Mouse (Mus musculus) ovary, postnatal 36 days (tissue): Measurements from ENCODE around the gene Myzap.

Experiments
- DNase-seq: peaks from one replicate; pipeline ENCODE4 v3.0.0; 2022; ENCODE audit warnings: low spot score, mixed read lengths

Myzap gene

DNA sequence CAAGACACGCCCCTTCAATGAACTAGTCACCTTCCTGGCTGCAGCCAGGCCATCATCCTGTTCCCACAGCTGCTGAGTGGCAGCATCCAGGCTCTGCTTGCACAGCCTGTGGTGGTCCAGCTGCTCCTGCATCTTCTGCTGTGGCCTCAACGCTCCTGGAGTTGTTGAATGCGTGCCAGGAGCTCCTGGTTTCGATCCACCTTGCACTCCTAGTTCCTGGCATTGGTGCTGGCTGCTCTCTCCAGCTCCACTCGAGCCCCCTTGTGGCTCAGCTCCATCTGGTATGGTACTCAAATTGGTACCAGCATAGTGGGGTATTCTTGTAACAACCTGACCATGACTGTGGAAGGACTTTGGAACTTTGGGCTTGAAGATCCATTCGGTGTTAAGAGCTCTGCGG lies 7.7 kb upstream of the Myzap start:
- DNase-seq, result no peak

GRCm38 (mm10) chr9:71596888-71597287 lies 4.7 kb upstream of the Myzap start:
- no peak for DNase-seq

DNA sequence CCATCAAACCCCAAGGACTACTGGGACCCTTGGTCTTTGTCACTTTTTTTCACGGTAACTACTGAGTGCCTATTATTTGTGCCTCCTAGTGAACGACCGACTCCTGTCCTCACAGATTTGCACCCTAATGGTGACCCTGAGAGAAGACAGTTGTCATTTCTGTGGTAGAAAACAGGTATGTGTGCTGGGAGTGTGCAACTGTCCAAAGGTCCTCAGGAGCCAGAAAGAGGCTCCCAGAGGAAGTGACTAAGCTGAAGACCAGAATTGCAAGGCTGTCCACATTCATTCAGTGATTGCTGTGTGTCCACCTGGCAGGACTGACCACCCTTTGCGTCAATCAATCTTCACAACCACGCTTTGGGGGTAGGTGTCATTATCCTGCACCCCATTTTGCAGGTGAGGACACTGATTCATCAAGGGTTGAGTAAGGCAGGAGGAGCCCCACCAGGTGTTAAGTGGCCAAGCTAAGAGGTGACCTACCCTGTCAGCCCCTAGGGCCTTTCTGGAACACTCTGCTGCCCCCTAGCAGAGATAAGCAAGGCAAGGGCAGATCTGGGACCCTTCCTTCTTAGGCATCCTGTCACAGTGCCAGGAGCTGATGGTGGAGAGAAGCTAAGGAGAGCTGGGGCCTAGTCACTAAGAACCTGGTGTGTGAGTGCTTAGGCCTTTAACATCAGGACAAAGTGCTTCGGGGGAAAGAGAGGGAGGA lies 571 bp upstream of the Myzap start:
- DNase-seq, result no peak

- DNase-seq, result no peak
Observed at GRCm38 (mm10) chr9:71591106-71591505, 1.1 kb downstream of the Myzap start.

GRCm38 (mm10) chr9:71589771-71590170 lies 2.4 kb downstream of the Myzap start:
- no peak for DNase-seq

GRCm38 (mm10) chr9:71588930-71589592 lies 3.1 kb downstream of the Myzap start:
- no peak for DNase-seq

DNA sequence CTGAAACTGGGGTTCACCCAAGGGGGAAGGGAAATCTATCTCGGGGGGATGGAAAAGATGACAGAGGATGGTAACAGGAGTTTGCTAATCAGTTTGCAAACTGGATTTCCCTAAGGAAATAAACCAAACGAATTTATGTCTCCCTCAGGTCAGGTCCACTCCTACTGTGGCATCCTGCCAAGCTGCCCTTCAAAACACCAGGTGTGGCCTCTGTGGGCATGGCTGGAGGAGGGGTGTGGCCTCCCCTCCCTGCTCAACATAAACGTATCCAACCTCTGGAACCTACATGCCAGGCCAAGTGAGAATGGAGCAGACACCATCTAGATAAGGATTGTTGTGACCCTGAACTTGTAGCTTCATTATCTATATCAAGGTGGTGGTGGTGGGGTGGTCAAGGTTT lies 5.8 kb downstream of the Myzap start:
- no peak for DNase-seq

- no peak for DNase-seq
Observed at GRCm38 (mm10) chr9:71582771-71583170, 9.4 kb downstream of the Myzap start.

GRCm38 (mm10) chr9:71578896-71579564 lies 13.1 kb downstream of the Myzap start:
- DNase-seq, result no peak

DNA sequence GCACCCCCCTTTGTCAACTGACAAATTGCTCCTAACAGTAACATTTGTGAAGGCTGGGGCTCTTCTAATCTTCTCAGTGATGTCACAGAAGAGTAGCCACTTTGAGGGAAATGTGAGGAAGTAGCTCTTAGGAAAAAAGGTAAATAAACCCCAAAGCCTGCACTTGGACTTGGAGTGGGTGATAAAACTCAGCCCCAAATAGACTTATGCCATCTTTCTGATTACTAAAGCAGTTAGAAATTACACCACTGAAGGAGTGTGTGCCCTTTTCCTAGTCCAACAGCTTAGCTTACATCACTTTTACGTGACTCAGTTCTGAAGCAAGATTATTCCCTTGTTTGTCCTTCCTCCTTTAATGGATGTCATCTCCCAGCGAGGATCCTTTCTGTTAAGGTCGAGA lies 17.7 kb downstream of the Myzap start:
- DNase-seq, result no peak

DNA sequence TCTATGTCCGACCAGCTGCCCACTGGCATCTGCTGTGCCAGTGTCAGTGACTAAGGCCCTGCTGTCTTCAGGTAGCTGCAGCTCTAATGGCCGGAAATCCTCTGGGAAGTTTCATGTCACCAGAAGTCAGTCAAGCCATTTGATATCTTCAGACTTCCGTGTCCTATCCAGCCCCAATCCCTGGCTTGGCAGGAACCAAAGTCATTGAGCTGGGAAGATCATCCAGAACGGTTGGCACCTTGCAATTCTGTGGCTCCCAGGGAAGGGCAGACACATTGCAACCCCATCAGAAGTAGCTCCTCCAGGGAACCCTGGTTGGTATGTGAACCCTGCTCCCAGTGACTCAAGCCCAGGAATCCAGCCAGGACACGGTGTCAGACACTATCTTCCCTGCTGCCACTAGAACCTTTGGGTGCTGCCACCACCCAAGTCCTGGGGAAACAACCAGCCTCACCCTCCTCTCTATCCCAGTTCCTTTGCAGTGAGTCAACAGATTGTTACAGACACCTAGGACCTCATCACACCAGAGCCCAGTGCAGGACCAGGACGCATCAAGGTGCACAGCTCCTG lies 18.3 kb downstream of the Myzap start:
- DNase-seq, result no peak

DNA sequence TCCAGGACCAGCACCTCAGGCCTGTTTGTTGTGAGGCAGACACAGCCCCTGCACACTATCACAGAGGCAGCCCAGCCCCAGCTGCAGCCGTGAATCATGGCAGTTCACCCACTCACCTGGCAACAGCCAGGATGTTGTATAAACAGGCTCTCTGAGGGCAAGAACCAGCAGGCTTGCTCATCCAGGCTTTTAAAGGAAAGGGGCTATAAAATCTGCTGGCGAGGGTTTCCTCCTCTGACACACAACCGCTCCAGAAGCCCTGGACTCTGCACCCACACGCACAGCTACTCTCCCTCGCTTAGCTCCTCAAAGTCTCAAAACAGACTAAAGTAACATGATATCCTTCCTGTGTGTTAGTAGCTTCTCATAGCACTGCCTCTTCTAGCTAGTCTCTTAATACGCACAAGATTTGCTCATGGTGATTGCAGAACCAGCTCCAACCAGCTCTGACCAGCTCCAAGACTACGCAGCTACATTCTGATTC lies 21.0 kb downstream of the Myzap start:
- DNase-seq, result no peak

- DNase-seq, result no peak
Observed at GRCm38 (mm10) chr9:71570170-71570569, 22.0 kb downstream of the Myzap start.

DNA sequence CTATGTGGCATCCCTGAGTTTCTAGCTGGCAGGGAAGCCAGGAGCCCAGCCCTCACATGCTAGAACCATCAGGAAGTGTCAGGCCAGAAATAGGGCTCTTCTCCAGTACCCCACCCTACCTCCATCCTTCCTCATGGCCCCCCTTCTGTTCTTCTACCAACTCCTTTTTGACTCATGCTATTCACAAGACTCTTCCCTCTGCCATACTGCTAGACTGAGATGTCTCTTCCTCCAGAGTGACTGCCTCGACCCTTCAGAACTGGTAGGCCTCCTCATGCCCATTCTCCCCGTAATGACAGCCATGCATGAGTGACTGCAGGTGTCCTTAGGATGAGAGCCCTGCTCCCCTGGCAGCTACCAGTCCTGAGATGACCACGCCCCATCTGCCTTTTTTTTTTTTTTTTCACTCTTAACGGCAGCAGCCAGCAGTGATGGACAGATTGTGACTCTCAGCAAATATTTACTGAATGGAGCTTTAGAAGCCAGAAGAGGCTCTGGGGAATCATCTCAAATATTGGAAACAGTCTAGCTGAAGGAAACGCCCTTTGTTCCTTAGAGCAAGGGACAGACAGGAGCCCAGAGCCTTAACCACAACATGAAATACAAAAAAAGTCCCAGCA lies 23.7 kb downstream of the Myzap start:
- no peak for DNase-seq

GRCm38 (mm10) chr9:71567391-71567790 lies 24.8 kb downstream of the Myzap start:
- no peak for DNase-seq

- no peak for DNase-seq
Observed at GRCm38 (mm10) chr9:71566763-71567162, 25.4 kb downstream of the Myzap start.

DNA sequence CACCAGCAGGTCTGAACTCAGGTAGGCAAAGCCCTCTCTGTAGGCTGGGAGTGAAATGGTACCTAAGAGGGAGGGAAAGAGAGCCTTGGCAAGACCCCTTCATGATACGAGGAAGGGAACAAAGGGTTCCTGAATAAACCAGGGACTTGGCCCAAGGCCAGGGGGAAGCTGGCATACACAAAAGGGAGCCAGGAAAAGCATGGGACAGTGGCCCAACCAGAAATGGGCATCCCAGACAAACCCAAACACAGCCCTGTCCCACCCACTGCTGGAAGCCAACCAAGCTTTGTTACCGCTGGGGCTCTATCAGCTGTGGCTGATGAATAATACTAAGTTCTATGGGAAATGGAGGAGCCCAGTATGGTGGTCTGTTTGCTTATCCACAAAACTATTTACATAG lies 34.4 kb downstream of the Myzap start:
- DNase-seq, result peak; percentile 63

DNA sequence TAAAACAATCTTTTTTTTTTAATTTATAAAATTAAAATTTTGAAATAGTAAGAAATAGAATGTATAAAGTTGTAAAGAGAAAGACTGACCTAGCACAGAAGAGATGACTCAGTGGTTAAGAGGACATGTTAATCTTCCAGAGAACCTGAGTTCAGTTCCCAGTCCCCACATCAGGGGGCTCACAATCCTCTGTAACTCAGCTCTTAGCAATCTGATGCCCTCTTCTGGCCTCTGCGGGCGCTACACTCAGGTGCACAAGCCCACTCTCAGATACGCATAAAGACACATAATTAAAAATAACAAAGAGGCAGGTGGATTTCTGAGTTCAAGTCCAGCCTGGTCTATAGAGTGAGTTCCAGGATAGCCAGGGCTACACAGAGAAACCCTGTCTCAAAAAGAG lies 38.2 kb downstream of the Myzap start:
- DNase-seq, result no peak

- no peak for DNase-seq
Observed at GRCm38 (mm10) chr9:71550176-71550575, 42.0 kb downstream of the Myzap start.

DNA sequence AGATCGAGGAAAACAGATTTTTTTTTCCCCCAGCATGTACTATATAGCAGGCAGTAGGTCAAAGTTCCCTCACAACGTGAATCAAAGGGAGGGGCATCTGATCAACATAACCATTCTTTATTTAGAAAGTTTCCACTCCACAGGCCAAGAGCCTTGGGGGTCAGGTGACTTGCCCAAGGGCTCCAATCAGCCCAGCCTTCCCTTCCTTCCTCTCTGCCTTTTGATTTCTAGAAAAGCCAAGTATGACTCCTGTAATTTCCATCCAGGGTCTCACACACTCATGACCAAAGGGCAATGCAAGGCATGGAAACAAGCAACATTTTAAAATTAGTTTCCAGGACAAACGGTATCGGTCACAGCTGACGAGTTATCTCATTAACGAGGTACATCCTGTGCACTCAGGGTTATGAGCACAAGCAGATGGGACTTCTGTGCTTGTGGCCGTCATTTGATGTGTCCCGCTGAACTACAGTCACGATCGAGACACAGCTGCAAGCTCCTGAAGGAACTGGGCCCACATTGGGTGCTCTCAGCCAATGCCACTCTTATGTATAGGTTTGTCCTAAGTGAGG lies 44.4 kb downstream of the Myzap start:
- DNase-seq, result no peak

DNA sequence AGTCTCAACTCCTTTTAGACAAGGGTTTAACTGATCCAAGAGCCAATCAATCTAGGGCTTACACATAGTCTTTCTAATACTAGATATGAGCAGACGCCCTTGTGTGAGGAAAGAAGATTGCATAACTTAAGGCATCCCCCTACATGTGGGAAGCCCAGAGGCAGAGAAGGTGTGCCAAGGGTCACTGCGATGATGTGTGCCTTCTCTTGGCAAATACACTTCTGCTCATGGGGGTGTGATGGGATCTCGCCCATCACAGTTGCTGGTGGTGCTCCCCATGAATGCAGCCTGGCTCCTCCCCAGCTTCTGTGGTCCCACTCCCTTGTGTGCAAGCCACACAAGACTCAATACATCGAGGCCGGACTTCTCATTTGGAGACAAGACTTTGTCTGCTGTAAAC lies 47.3 kb downstream of the Myzap start:
- DNase-seq, result no peak
